Mouse (Mus musculus) liver, postnatal 0 days (tissue): ENCODE data around the gene Mthfd1l.

ENCODE experiments used
- CTCF ChIP-seq: sonication (generic); IDR thresholded peaks from 2 replicates; pipeline ENCODE4 v1.5.1; 2016; ENCODE audit warnings: antibody characterized with exemption, low read depth
- EP300 ChIP-seq: IDR thresholded peaks from 2 replicates; pipeline ENCODE4 v1.6.1; 2016; ENCODE audit warnings: antibody characterized with exemption, low read depth, mild to moderate bottlenecking

DNA sequence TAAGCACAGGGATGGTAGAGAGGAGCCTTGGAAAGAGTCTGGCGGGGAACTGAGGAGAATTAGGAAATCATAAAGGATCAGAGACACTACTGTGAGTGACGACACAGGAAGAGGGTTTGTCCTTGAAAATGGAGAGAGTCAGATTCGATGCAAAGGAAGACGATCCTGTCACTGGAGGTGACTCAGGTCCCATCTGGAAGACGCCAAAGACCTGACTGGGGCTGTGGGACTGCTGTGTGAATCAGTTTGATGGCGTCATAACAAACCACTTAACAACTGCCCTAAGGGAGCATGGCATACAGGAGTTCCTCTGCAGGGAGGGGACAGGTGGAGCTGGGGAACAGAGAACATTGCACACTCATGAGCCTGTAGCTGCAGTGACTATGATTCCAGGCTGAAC lies 30.6 kb upstream of the Mthfd1l start:
- TF ChIP-seq CTCF (no peak), EP300 (no peak)
